Mouse (Mus musculus): ENCODE measurements at regions not wholly inside any gene's neighbourhood (a gene's known extent, or its start where the extent isn't known, plus 50 kb on each side); places are given as distances from the start of the nearest gene placed in this dataset.

DNA sequence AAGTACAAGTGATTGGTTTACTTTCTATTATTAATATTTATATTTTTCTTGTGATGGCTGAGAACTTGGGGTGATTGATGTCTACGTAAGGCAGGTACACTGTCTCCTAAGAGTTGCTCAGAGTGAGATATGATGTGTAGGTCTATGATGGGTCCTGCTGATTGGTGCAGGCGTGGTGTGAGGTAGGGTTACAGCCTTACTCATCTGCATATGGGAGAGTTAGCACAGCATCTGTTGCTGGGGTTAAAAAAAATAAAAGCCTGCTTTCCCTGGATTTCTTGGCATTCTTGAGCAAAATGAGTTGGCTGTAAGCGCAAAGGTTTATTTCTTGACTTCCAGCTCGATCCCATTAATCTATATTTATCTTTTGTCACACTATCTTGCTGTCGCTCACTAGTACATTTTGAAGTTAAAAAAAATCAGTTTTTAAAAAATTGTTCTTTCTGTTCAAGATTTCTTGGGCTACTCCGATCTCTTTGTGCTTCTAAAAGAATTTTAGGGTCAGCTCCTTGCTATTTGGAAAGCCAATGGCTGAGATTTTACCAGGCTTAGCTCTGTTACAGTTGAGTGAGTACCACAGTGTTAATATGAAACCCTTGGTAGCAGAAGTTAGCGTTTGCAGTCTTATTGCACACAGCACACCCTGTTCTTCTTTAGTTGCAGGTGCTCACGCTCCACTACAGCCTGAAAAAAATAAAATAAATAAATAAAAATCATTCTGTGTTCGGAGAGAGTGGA is 482.0 kb downstream of the Plekhb2 start:
- 39% methylated on average over 9 of the region's 9 CpGs for WGBS
- peak; percentile 50 for DNase-seq
- no peak overlapping the region for H3K27ac ChIP-seq (ENCODE audit: insufficient read depth, low read depth, low read length)
- peaks cover 8% of the 10 kb centered on the region; the same call in 1 of the 2 replicates for H3K4me1 ChIP-seq (ENCODE audit: control insufficient read depth, insufficient read depth, low read length)
- H3K4me3 ChIP-seq (ENCODE audit: insufficient read depth, low read depth, low read length) = no peak overlapping the region
- no peak for TF ChIP-seq CTCF (conservative IDR thresholded peaks at IDR 0.05; ENCODE audit: insufficient read depth, insufficient read length, low read depth, low read length)
- TF ChIP-seq POLR2A (IDR thresholded peaks at IDR 0.05; ENCODE audit: low read depth, low read length) = no peak
- H3K27me3 ChIP-seq (replicated peaks; ENCODE audit: control insufficient read depth, insufficient read depth, low read length) = no peaks in the 10 kb centered on the region
- no peaks in the 10 kb centered on the region for H3K36me3 ChIP-seq (ENCODE audit: control insufficient read depth, insufficient read depth, low read length)

DNA sequence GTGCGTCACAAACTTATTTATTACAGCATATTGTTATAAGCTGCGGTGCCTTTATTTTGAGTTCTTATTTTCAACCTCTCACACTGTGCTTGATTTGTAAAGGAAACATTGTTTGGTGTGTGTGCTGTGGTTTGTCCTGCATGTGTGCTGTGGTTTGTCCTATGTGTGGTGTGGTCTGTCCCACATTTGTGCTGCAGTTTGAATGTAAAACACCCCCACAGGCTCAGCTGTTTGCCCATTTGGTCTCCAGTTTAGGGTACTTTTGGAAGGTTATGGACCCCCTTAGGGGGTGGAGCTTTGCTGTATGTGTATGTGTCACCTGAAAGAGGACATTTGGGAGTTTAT is 482.5 kb downstream of the Plekhb2 start:
- Histone ChIP-seq H3K4me3 (ENCODE audit: insufficient read depth, low read depth, low read length) (no peak overlapping the region), H3K27ac (ENCODE audit: insufficient read depth, low read depth, low read length) (0 out of 2 replicates have a peak overlapping the region, but pooled peaks have one; percentile 52), H3K36me3 (ENCODE audit: control insufficient read depth, insufficient read depth, low read length) (no peaks in the 10 kb centered on the region), H3K27me3 (replicated peaks; ENCODE audit: control insufficient read depth, insufficient read depth, low read length) (no peaks in the 10 kb centered on the region), H3K4me1 (ENCODE audit: control insufficient read depth, insufficient read depth, low read length) (peaks cover 8% of the 10 kb centered on the region; the same call in 1 of the 2 replicates)
- DNase-seq = no peak
- WGBS = 25% methylated on average over 2 of the region's 2 CpGs
- TF ChIP-seq CTCF (conservative IDR thresholded peaks at IDR 0.05; ENCODE audit: insufficient read depth, insufficient read length, low read depth, low read length) (no peak), POLR2A (IDR thresholded peaks at IDR 0.05; ENCODE audit: low read depth, low read length) (no peak)

DNA sequence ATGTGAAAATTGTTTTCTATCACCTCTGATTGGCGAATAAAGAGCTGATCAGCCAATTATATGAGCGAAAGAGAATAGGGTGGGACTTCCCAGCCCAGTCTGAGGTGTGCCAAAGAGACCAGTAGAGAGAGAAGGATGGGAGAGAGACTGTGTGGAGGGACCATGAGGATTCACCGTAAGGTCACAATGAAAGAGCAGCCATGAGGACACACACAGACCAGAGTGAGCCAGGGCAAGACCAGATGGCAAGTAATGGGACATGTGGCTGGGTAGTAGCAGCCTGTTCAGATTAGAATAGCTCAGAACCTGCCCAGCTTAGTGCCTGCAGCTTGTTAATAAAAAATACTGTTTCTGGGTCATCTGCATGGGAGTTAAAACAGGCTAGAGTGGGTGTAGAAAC is 487.9 kb downstream of the Plekhb2 start:
- Histone ChIP-seq H3K4me3 (ENCODE audit: insufficient read depth, low read depth, low read length) (no peak overlapping the region), H3K27ac (ENCODE audit: insufficient read depth, low read depth, low read length) (no peak overlapping the region), H3K27me3 (replicated peaks; ENCODE audit: control insufficient read depth, insufficient read depth, low read length) (no peaks in the 10 kb centered on the region), H3K4me1 (ENCODE audit: control insufficient read depth, insufficient read depth, low read length) (peaks cover 4% of the 10 kb centered on the region), H3K36me3 (ENCODE audit: control insufficient read depth, insufficient read depth, low read length) (no peaks in the 10 kb centered on the region)
- no peak for DNase-seq
- TF ChIP-seq POLR2A (IDR thresholded peaks at IDR 0.05; ENCODE audit: low read depth, low read length) (no peak), CTCF (conservative IDR thresholded peaks at IDR 0.05; ENCODE audit: insufficient read depth, insufficient read length, low read depth, low read length) (no peak)
- 93% methylated on average over 3 of the region's 3 CpGs for WGBS

DNA sequence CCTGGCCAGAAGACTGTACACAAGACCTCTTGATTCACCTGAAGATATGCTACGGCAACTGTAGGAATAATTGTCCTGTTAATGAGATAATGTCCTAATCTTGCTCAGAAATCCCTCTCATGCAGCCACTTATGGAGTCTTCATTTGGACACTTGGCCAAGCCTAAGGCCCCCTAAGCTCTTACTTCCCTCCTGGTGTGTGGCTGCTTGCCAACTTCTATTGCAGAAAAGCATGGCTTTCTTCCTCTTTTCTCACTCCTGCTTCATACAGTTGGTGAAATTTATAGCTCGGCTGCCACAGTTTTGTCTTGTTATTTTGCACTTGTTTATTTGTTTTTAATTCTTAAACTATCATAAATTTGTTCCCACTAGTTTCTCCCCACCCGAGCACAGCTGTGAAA is 488.4 kb downstream of the Plekhb2 start:
- 45% methylated on average over 3 of the region's 3 CpGs for WGBS
- no peak overlapping the region for H3K27ac ChIP-seq (ENCODE audit: insufficient read depth, low read depth, low read length)
- H3K4me1 ChIP-seq (ENCODE audit: control insufficient read depth, insufficient read depth, low read length) = peaks cover 4% of the 10 kb centered on the region
- no peak overlapping the region for H3K4me3 ChIP-seq (ENCODE audit: insufficient read depth, low read depth, low read length)
- H3K27me3 ChIP-seq (replicated peaks; ENCODE audit: control insufficient read depth, insufficient read depth, low read length) = no peaks in the 10 kb centered on the region
- no peak for TF ChIP-seq CTCF (conservative IDR thresholded peaks at IDR 0.05; ENCODE audit: insufficient read depth, insufficient read length, low read depth, low read length)
- no peak for TF ChIP-seq POLR2A (IDR thresholded peaks at IDR 0.05; ENCODE audit: low read depth, low read length)
- no peaks in the 10 kb centered on the region for H3K36me3 ChIP-seq (ENCODE audit: control insufficient read depth, insufficient read depth, low read length)
- no peak for DNase-seq

DNA sequence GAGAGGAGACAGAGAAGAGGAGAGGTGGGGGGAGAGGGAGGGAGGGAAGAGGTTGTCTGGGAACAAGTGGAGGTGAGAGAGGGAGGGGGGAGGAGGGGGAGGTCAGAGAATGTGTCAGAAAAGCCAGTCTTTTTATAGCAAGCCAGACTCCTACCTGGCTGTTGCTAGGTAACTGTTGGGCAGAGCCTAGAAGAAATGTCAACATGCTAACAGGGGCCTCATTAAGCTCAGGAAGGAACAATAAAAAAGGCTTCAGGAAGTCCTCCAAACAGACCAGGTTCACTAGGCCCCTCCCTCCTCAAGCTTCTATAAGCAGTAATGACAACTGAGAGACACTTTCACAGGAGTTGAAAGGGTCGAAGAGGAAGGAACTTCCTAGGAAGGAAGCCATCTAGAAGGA is 494.8 kb downstream of the Plekhb2 start:
- Histone ChIP-seq H3K27me3 (replicated peaks; ENCODE audit: control insufficient read depth, insufficient read depth, low read length) (no peaks in the 10 kb centered on the region), H3K4me3 (ENCODE audit: insufficient read depth, low read depth, low read length) (no peak overlapping the region), H3K4me1 (ENCODE audit: control insufficient read depth, insufficient read depth, low read length) (no peaks in the 10 kb centered on the region; the same call in 1 of the 2 replicates), H3K27ac (ENCODE audit: insufficient read depth, low read depth, low read length) (no peak overlapping the region), H3K36me3 (ENCODE audit: control insufficient read depth, insufficient read depth, low read length) (no peaks in the 10 kb centered on the region)
- 38% methylated on average over 1 of the region's 1 CpGs for WGBS
- TF ChIP-seq CTCF (conservative IDR thresholded peaks at IDR 0.05; ENCODE audit: insufficient read depth, insufficient read length, low read depth, low read length) (no peak), POLR2A (IDR thresholded peaks at IDR 0.05; ENCODE audit: low read depth, low read length) (no peak)
- no peak for DNase-seq

DNA sequence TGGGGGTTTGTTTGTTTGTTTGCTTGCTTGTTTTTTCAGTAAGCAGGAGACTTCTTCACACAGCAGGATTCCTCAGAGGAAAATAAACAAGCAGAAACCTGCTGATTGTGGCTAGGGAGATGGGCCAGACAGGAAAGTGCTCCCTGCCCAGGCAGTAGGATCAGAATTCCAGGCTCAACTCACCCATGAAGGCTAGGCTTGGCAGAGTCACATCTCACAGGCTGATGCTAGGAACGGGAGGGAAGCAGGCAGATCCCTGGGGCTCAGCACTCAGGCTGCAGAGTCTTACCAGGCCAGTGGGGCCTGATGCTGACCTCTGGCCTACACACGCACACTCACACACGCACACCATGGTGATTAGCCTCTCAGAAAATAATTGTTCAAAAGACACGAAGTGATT is 498.5 kb downstream of the Plekhb2 start:
- DNase-seq = peak; percentile 60
- WGBS = 36% methylated on average over 4 of the region's 4 CpGs

DNA sequence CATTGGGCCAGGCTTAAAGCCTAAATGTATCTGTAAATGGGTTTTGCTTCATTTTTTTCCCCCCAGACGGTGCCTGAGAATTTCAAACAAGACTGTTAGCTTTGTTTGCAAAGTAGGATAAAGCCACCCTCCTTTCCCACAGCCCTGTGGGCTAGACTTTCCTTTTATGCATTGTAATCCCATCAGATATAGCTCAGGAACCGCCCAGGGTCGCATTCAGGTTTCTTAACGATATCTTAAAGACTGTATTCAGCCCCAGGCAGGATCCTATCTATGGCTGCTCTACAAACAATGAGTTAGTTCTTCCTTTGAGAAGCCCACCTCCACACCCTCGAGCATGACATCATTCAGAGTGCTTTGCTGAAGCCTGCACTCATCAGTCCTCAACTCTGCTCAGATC is 509.2 kb downstream of the Plekhb2 start:
- Histone ChIP-seq H3K4me3 (ENCODE audit: insufficient read depth, low read depth, low read length) (no peak overlapping the region), H3K4me1 (ENCODE audit: control insufficient read depth, insufficient read depth, low read length) (no peaks in the 10 kb centered on the region), H3K27ac (ENCODE audit: insufficient read depth, low read depth, low read length) (no peak overlapping the region), H3K36me3 (ENCODE audit: control insufficient read depth, insufficient read depth, low read length) (no peaks in the 10 kb centered on the region), H3K27me3 (replicated peaks; ENCODE audit: control insufficient read depth, insufficient read depth, low read length) (no peaks in the 10 kb centered on the region)
- no peak for DNase-seq
- TF ChIP-seq POLR2A (IDR thresholded peaks at IDR 0.05; ENCODE audit: low read depth, low read length) (no peak), CTCF (conservative IDR thresholded peaks at IDR 0.05; ENCODE audit: insufficient read depth, insufficient read length, low read depth, low read length) (no peak)
- 65% methylated on average over 5 of the region's 5 CpGs for WGBS

More for the DNA sequence above, 498.5 kb downstream of the Plekhb2 start:
- TF ChIP-seq CTCF (conservative IDR thresholded peaks at IDR 0.05; ENCODE audit: insufficient read depth, insufficient read length, low read depth, low read length) = no peak
- TF ChIP-seq POLR2A (IDR thresholded peaks at IDR 0.05; ENCODE audit: low read depth, low read length) = no peak
- Histone ChIP-seq H3K4me3 (ENCODE audit: insufficient read depth, low read depth, low read length) (no peak overlapping the region), H3K27me3 (replicated peaks; ENCODE audit: control insufficient read depth, insufficient read depth, low read length) (no peaks in the 10 kb centered on the region), H3K27ac (ENCODE audit: insufficient read depth, low read depth, low read length) (no peak overlapping the region; the same call in 1 of the 2 replicates), H3K4me1 (ENCODE audit: control insufficient read depth, insufficient read depth, low read length) (no peaks in the 10 kb centered on the region; the same call in 1 of the 2 replicates), H3K36me3 (ENCODE audit: control insufficient read depth, insufficient read depth, low read length) (no peaks in the 10 kb centered on the region)

All from kidney, adult 2 months (tissue).